Mouse (Mus musculus) small intestine, adult 2 months (tissue): ENCODE data around the gene Gda. TPM values are rescaled to one million over a fixed set of nuclear protein-coding genes. Genes with fewer than 3 reads are reported as not detected.
A peak's percentile ranks its signal among the peaks of the same experiment; 100 is the strongest.

Experiments used
- H3K27ac ChIP-seq: fragments of 200-500 bp; 2 replicates; pipeline ENCODE4 v1.5.1; 2012; ENCODE audit warnings: low read depth, low read length, control low read depth, inconsistent platforms; ENCODE audit not compliant: insufficient read depth
- H3K27me3 ChIP-seq: fragments of 200-500 bp; 2 replicates; pipeline ENCODE4 v1.6.1; 2012; ENCODE audit warnings: mild to moderate bottlenecking, moderate library complexity, low read length, inconsistent platforms; ENCODE audit not compliant: control insufficient read depth, insufficient read depth
- H3K36me3 ChIP-seq: fragments of 200-500 bp; 2 replicates; pipeline ENCODE4 v1.6.1; 2012; ENCODE audit warnings: mild to moderate bottlenecking, low read length, control low read depth, inconsistent platforms; ENCODE audit not compliant: control insufficient read depth, insufficient read depth
- H3K4me1 ChIP-seq: fragments of 200-500 bp; 2 replicates; pipeline ENCODE4 v1.6.1; 2012; ENCODE audit warnings: low read length, inconsistent platforms, mixed read lengths; ENCODE audit not compliant: control insufficient read depth, insufficient read depth, insufficient read length
- H3K4me3 ChIP-seq: fragments of 200-500 bp; 2 replicates; pipeline ENCODE4 v1.5.1; 2012; ENCODE audit warnings: low read depth, mild to moderate bottlenecking, control low read depth, inconsistent platforms, low read length, moderate library complexity
- CTCF ChIP-seq: fragments of 200-500 bp; IDR thresholded peaks from 2 replicates; pipeline ENCODE4 v1.5.1; 2012; ENCODE audit warnings: low read depth, mild to moderate bottlenecking, control low read depth, inconsistent platforms, low read length, moderate library complexity, mixed read lengths; ENCODE audit not compliant: insufficient replicate concordance, insufficient read length; ENCODE audit errors: extremely low read depth
- POLR2A ChIP-seq: fragments of 200-500 bp; IDR thresholded peaks from 2 replicates; pipeline ENCODE4 v1.6.1; 2012; ENCODE audit warnings: low read depth, mild to moderate bottlenecking, control low read depth, inconsistent platforms, low read length, moderate library complexity
- WGBS: fragments of 180-500 bp; shearing (Covaris S2); methylation state at CpG from one replicate; pipeline ENCODE4 v1.1.7; 2018; 5-methylcytosine and 5-hydroxymethylcytosine counted together
- polyA plus RNA-seq: library from polyadenylated mRNA; depleted of rRNA; stranded (reverse); fragments of >200 nt; gene quantifications from 2 replicates; pipeline ENCODE4 v1.2.3, GENCODE M21; 2012

Gda gene
- polyA plus RNA-seq, 1 experiment, result 122 TPM

DNA sequence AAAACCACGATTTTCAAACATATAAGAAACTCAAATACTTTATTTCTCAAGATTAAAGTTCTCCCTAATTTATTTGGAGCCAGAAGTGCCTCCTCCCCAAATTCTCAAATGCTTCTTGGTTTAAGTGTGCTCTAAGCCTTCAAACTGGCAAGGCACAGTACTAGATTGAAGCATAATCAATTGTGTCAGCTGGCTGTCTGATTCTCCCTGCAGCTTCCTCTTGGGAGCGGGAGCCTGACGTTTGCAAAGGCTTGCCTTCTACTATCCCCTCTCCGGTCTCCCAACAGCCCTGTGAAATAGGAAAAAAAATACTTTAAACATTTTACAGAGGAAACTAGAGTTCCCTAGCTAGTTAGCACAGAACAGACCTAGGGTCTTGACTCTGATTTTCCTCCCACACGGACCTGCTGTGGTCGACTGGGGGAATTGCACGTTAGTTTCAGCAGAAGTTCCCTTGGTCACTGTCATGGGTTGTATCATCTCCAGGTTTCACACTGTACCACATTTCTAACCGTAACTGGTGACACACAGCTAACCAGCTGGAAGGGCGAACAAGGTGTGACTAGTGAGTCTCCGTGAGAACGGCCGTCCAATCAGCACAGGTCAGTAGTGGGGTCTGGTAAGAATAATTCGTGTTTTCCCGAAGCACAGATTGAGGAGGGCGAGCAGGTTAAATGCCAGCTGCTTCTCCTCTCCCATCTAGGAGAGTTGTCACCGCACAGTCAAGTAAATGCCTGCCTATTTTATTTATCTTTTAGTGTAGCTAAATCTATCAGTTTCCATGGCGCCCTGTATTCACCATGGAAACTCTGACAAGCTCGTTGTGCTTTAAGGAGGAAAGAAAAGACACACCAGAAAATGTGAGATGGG lies 6.2 kb upstream of the Gda start:
- H3K4me3 ChIP-seq, result no peak overlapping the region
- no peaks in the 10 kb centered on the region for H3K36me3 ChIP-seq
- H3K27ac ChIP-seq, result no peak overlapping the region
- WGBS, result 67% methylated on average over 18 of the region's 18 CpGs
- no peaks in the 10 kb centered on the region for H3K27me3 ChIP-seq
- H3K4me1 ChIP-seq, result peaks cover 14% of the 10 kb centered on the region; the same call in 1 of the 2 replicates
- TF ChIP-seq CTCF, result no peak
- no peak for TF ChIP-seq POLR2A

DNA sequence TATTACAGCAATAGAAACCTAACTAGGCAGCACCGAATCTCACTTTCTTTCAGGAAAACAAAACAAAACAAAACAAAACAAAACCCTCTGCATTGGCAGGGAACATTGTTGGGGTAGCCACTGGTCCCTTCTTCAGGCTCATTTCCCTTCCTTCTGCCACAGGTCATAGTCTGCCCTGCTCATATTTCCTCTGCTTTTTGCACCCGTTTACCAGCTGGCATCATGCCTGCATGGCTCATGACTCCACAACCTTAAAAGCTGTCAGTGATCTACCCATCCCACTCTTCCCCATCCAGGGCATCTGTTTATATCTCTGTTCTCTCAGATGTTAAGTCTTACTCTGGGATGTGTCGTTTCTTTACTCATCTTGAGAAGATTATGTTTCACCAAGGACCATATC lies 5.3 kb upstream of the Gda start:
- TF ChIP-seq POLR2A, result no peak
- no peak for TF ChIP-seq CTCF
- 29% methylated on average over 3 of the region's 3 CpGs for WGBS
- Histone ChIP-seq H3K27ac (peak overlapping the region; percentile 32; the same call in 1 of the 2 replicates), H3K27me3 (no peaks in the 10 kb centered on the region), H3K4me3 (no peak overlapping the region), H3K36me3 (no peaks in the 10 kb centered on the region), H3K4me1 (peaks cover 14% of the 10 kb centered on the region; the same call in 1 of the 2 replicates)

- H3K27ac ChIP-seq, result no peak overlapping the region
- H3K36me3 ChIP-seq, result no peaks in the 10 kb centered on the region
- no peak overlapping the region for H3K4me3 ChIP-seq
- no peaks in the 10 kb centered on the region for H3K27me3 ChIP-seq
- TF ChIP-seq POLR2A (no peak), CTCF (no peak)
- WGBS, result 78% methylated on average over 2 of the region's 2 CpGs
- peaks cover 15% of the 10 kb centered on the region; the same call in 1 of the 2 replicates for H3K4me1 ChIP-seq
Observed at GRCm38 (mm10) chr19:21477780-21478179, 4.5 kb upstream of the Gda start.

- no peak for TF ChIP-seq POLR2A
- TF ChIP-seq CTCF, result no peak
- no peaks in the 10 kb centered on the region for H3K36me3 ChIP-seq
- H3K27me3 ChIP-seq, result no peaks in the 10 kb centered on the region
- H3K4me3 ChIP-seq, result no peak overlapping the region
- 22% methylated on average over 3 of the region's 3 CpGs for WGBS
- H3K4me1 ChIP-seq, result peaks cover 16% of the 10 kb centered on the region; the same call in 1 of the 2 replicates
- H3K27ac ChIP-seq, result peak overlapping the region; percentile 87
Observed at GRCm38 (mm10) chr19:21476782-21477181, 3.5 kb upstream of the Gda start.

DNA sequence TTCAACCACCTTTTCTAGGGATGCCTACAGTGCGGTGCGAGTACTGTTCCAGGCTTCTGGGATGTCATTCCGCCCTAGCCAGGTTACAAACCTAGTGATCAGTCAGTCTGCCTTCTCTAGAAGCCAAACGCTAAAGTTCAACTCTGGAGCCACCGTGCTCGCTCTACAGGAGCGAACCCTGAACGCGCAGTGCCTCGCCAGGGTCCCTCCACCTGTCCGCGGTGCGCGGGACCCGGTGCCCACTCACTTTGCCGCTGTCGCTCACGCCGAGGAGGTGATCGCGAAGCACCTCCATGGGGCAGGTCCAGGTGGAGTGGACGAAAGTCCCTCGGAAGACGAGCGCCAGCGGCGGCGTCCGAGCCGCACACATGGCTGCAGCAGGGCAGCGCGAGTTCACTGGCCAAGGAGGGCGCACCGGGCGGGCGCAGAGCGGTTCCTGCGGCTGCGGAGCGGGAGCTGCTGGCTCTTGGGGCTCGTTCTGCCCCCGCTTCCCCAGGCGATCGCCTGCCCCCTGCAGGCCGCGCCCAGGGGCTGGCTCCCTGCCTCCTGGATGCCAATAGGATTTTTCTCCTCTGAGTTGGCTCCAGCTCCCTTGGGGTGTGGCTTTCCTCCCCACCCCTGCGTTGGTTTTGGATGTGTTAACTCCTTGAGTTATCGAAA lies 994 bp downstream of the Gda start:
- Histone ChIP-seq H3K27ac (peak overlapping the region; percentile 82), H3K27me3 (no peaks in the 10 kb centered on the region), H3K4me1 (peaks cover 8% of the 10 kb centered on the region; the same call in 1 of the 2 replicates), H3K36me3 (peaks cover 12% of the 10 kb centered on the region), H3K4me3 (peak overlapping the region; percentile 78)
- TF ChIP-seq POLR2A (peak; percentile 97), CTCF (peak; percentile 60)
- WGBS, result 2% methylated on average over 48 of the region's 48 CpGs

- no peaks in the 10 kb centered on the region for H3K27me3 ChIP-seq
- H3K4me1 ChIP-seq, result peaks cover 4% of the 10 kb centered on the region; the same call in 1 of the 2 replicates
- H3K27ac ChIP-seq, result no peak overlapping the region
- TF ChIP-seq CTCF (no peak), POLR2A (no peak)
- H3K36me3 ChIP-seq, result peaks cover 37% of the 10 kb centered on the region
- WGBS, result 69% methylated on average over 5 of the region's 5 CpGs
- no peak overlapping the region for H3K4me3 ChIP-seq
Observed at GRCm38 (mm10) chr19:21461221-21461960, 11.9 kb downstream of the Gda start.
